Mouse (Mus musculus): ENCODE measurements at regions not wholly inside any gene's neighbourhood (a gene's known extent, or its start where the extent isn't known, plus 50 kb on each side); places are given as distances from the start of the nearest gene placed in this dataset.

DNA sequence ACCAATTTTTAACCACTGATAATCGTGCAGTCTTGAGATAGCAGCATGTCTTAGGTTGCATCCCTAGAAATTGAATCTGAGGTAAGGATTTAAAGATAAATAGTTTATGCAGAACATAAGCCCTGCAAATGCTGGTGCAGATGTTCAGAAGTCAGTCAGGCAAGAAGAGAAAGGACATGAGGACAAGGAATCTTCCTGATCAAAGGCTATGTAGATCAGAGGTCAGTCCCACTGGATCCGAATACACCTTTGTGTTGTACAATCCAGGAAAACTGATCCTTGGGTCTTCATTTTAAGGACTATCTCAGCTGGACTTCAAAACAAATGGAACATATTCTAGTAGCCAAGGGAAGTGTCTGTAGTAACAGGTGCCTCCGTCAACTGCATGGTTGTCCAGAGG is 121.7 kb upstream of the Mpped2 start:
- no peak overlapping the region for H3K4me3 ChIP-seq
- no peaks in the 10 kb centered on the region for H3K36me3 ChIP-seq (replicated peaks)
- H3K9ac ChIP-seq = no peak overlapping the region
- no peaks in the 10 kb centered on the region for H3K9me3 ChIP-seq
- no peaks in the 10 kb centered on the region for H3K27me3 ChIP-seq (replicated peaks)
- no peak for ATAC-seq (replicated peaks)
- H3K4me1 ChIP-seq = no peaks in the 10 kb centered on the region
- H3K4me2 ChIP-seq = no peak overlapping the region
- no peak overlapping the region for H3K27ac ChIP-seq
- 92% methylated on average over 3 of the region's 3 CpGs for WGBS

DNA sequence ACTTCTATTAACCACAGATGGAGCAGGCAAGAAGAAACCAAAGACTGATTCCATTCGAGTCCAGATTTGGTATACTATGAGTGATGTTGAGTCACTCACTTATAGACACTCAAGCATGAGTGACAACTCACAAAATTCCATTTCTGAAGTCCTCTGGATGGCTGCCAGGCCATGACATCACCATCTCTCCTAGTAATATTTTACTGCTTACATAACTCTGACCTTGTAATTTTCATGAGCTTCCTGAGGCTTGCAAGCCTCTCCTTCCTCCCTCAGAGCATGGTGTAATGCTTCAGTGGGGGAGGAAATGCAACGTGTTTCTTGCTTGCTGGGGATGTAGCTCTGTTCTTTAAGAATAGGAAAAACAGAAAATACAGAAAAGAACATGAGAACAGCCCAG is 121.2 kb upstream of the Mpped2 start:
- 75% methylated on average over 2 of the region's 2 CpGs for WGBS
- Histone ChIP-seq H3K36me3 (replicated peaks) (no peaks in the 10 kb centered on the region), H3K27me3 (replicated peaks) (no peaks in the 10 kb centered on the region), H3K9me3 (no peaks in the 10 kb centered on the region), H3K27ac (no peak overlapping the region), H3K4me2 (no peak overlapping the region), H3K4me1 (no peaks in the 10 kb centered on the region), H3K4me3 (no peak overlapping the region), H3K9ac (no peak overlapping the region)
- no peak for ATAC-seq (replicated peaks)

DNA sequence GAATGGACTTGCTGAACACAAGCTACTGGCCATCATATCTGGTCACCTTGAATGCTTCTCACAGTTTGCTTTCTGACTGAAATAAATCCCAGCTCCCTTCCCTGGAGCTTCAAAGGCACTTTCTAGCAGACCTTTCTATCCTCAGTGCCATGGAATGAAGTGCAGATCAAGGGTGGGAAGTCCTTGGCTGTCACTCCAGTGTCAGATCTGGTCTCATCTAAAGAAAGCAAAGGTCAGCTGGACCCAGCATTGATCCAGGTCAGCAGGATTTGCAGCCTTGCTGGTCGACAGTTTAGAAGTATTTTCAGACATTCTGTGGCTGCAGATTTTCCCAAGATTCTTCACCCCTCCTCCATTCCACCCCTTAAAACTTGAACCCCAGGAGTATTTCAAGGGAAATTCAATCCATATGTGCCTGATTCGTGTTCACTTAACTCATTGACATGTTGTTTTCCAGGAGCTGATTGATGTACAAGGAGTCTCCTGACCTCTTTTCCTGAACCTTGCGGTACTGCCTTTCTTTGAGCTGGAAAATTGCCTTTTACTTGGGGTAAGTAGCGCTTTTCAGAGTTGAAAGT is 116.2 kb upstream of the Mpped2 start:
- H3K27me3 ChIP-seq (replicated peaks) = no peaks in the 10 kb centered on the region
- H3K9ac ChIP-seq = no peak overlapping the region
- no peak for ATAC-seq (replicated peaks)
- 67% methylated on average over 4 of the region's 4 CpGs for WGBS
- no peaks in the 10 kb centered on the region for H3K36me3 ChIP-seq (replicated peaks)
- H3K4me3 ChIP-seq = no peak overlapping the region
- H3K4me2 ChIP-seq = no peak overlapping the region
- 0 out of 2 replicates have a peak, but pooled peaks cover 3% of the 10 kb centered on the region for H3K4me1 ChIP-seq
- no peak overlapping the region for H3K27ac ChIP-seq
- no peaks in the 10 kb centered on the region for H3K9me3 ChIP-seq

DNA sequence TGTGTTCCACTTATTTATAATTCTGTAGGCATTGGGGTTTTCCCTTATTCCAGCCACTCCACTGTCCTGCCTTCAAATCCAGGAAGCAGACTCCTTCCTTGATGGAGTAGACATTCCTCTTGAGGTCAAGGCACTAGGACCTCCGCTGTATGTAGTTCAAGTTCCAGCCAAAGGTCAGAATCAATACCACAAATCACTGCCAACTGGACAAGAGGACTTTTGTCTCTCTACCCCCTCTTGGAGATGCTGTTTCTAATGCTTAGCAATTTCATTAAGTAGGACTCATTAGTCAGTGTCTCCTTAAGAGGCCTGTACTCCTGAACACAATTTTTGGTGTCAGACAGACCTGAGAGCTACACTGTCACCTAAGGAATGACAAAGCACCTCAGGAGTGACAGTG is 115.0 kb upstream of the Mpped2 start:
- Histone ChIP-seq H3K9ac (no peak overlapping the region), H3K9me3 (no peaks in the 10 kb centered on the region), H3K36me3 (replicated peaks) (no peaks in the 10 kb centered on the region), H3K27ac (no peak overlapping the region), H3K4me3 (no peak overlapping the region), H3K27me3 (replicated peaks) (no peaks in the 10 kb centered on the region), H3K4me1 (0 out of 2 replicates have a peak, but pooled peaks cover 3% of the 10 kb centered on the region), H3K4me2 (no peak overlapping the region)
- WGBS = 90% methylated on average over 1 of the region's 1 CpGs
- no peak for ATAC-seq (replicated peaks)

DNA sequence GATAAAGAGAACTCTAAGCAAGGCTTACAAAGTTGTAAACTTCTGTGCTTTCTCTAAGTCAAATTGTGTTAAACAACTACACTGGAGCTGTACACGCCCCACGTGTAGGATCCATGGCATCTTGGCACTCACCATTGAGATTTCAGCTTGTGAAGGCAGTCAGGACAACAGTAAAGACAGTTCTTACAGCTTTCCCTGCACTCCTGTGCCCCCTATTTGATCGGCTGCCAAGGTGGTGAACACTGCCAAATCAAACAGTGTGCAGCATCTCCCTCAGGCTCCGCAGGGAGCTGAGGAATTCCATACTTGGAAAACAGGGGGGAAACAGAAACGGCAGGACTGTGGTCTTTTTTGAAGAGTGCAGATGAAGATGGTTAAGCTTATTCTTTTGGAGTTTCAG is 112.4 kb upstream of the Mpped2 start:
- Histone ChIP-seq H3K9me3 (no peaks in the 10 kb centered on the region), H3K36me3 (replicated peaks) (no peaks in the 10 kb centered on the region), H3K4me2 (no peak overlapping the region), H3K27ac (no peak overlapping the region), H3K4me1 (0 out of 2 replicates have a peak, but pooled peaks cover 3% of the 10 kb centered on the region), H3K4me3 (no peak overlapping the region), H3K9ac (no peak overlapping the region), H3K27me3 (replicated peaks) (no peaks in the 10 kb centered on the region)
- WGBS = 45% methylated on average over 5 of the region's 5 CpGs
- no peak; the same call in 1 of the 2 replicates for ATAC-seq (replicated peaks)

DNA sequence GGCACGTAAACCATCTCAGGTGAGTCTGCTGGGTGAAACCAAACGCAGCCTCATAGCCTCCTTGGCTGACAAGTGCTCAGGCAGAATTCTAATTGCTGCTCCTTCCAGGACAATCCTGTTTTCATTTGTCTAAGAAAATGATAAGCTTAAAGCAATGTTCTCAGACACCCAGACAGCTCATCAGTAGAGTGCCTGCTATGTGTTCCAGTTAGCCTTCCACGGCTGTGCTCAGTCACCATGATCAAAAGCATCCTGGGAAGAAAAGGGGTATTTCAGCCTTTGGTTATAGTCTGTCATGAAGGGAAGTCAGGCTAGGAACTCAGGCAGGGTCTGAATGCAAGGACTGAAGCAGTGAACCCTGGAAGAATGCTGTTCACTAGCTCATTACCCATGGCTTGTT is 71.8 kb upstream of the Mpped2 start:
- no peaks in the 10 kb centered on the region for H3K4me1 ChIP-seq
- no peak overlapping the region for H3K4me3 ChIP-seq
- H3K36me3 ChIP-seq (replicated peaks) = no peaks in the 10 kb centered on the region
- H3K9ac ChIP-seq = no peak overlapping the region
- 0 out of 2 replicates have a peak, but pooled peaks have one; percentile 24 for ATAC-seq (replicated peaks)
- H3K4me2 ChIP-seq = no peak overlapping the region
- WGBS = 73% methylated on average over 3 of the region's 3 CpGs
- H3K9me3 ChIP-seq = no peaks in the 10 kb centered on the region
- H3K27me3 ChIP-seq (replicated peaks) = no peaks in the 10 kb centered on the region
- H3K27ac ChIP-seq = no peak overlapping the region

- no peak overlapping the region for H3K4me3 ChIP-seq
- 88% methylated on average over 5 of the region's 5 CpGs for WGBS
- no peaks in the 10 kb centered on the region for H3K36me3 ChIP-seq (replicated peaks)
- ATAC-seq (replicated peaks) = no peak
- no peaks in the 10 kb centered on the region for H3K27me3 ChIP-seq (replicated peaks)
- no peaks in the 10 kb centered on the region for H3K4me1 ChIP-seq
- H3K27ac ChIP-seq = no peak overlapping the region
- H3K9me3 ChIP-seq = no peaks in the 10 kb centered on the region
- no peak overlapping the region for H3K9ac ChIP-seq
- H3K4me2 ChIP-seq = no peak overlapping the region
These were observed 70.7 kb upstream of the Mpped2 start for GRCm38 (mm10) chr2:106622326-106622725.

DNA sequence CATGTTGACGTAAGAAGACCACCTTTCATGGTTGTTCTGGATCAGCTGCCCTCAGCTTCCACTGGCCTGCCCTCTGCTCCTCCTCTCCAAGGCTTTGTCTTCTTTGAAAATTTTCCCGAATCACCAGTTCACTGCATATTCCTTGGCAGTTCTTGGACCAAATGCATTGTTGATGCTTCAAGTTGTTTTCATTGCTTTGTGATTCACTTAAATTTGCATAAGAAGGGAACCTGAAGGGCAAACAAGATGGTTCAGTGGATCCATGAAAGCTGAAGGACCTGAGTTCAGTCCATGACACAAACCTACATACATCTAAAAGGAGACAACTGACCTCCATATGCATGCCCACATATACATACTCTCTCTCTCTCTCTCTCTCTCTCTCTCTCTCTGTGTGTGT is 69.4 kb upstream of the Mpped2 start:
- Histone ChIP-seq H3K4me1 (no peaks in the 10 kb centered on the region), H3K4me2 (no peak overlapping the region), H3K27ac (no peak overlapping the region), H3K9ac (no peak overlapping the region), H3K27me3 (replicated peaks) (no peaks in the 10 kb centered on the region), H3K4me3 (no peak overlapping the region), H3K9me3 (no peaks in the 10 kb centered on the region), H3K36me3 (replicated peaks) (no peaks in the 10 kb centered on the region)
- ATAC-seq (replicated peaks) = no peak
- WGBS = 69% methylated on average over 2 of the region's 2 CpGs

DNA sequence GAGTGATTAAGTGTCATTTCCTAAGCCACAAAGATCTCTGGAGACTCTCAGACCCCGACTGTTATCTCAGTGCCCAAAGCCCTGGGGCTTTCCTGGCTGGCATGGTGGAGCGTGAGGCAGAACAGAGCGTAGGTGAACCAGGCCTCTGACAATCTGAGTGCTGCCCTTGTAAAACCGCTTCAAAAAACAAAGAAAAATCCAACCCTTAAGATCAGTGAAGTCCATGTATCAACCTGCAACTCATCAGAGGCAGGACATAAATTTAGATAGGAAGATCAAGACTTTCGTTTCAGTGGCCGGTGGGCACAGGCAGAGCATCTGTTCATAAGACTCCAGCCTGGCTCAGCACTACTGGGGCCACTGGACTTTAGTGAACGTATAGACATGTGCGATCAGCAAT is 61.1 kb upstream of the Mpped2 start:
- Histone ChIP-seq H3K9ac (no peak overlapping the region), H3K36me3 (replicated peaks) (no peaks in the 10 kb centered on the region), H3K4me2 (no peak overlapping the region), H3K4me1 (no peaks in the 10 kb centered on the region), H3K27me3 (replicated peaks) (no peaks in the 10 kb centered on the region), H3K27ac (no peak overlapping the region), H3K9me3 (no peaks in the 10 kb centered on the region), H3K4me3 (no peak overlapping the region)
- ATAC-seq (replicated peaks) = no peak
- WGBS = 84% methylated on average over 8 of the region's 8 CpGs
